Mouse (Mus musculus) kidney, adult 10 weeks (tissue): Measurements from ENCODE around the gene Lipo3. TPM values are rescaled to one million over a fixed set of nuclear protein-coding genes. Genes with fewer than 3 reads are reported as not detected.

Experiments
- polyA plus RNA-seq: library from polyadenylated mRNA; stranded (reverse); fragments of 350-450 nt; fragmentation: Illumina TruSeq; extraction: RNeasy Lipid Tissue Mini Kit (QIAGEN cat#74804); gene quantifications from one replicate; pipeline ENCODE4 v1.2.3, GENCODE M21; 2014; ENCODE audit warnings: low read depth, low replicate concordance

Lipo3 gene
- 58.8 TPM for polyA plus RNA-seq

GRCm38 (mm10) chr19:33761287-33762086 is at the start of gene Lipo3:
Gene Lipo3, minus strand, starts transcription at chr19:33761951.

GRCm38 (mm10) chr19:33787359-33787758 is 25.6 kb upstream of the Lipo3 start, which contains the start of gene Lipo1:
Gene Lipo1, minus strand, starts transcription at chr19:33787459.

GRCm38 (mm10) chr19:33751259-33751658 is 10.5 kb downstream of the Lipo3 start, which contains the start of gene Lipo2:
Gene Lipo2, minus strand, starts transcription at chr19:33751359.

GRCm38 (mm10) chr19:33625152-33625551 is 136.6 kb downstream of the Lipo3 start, which contains the start of gene Gm8978:
Gene Gm8978, minus strand, starts transcription at chr19:33625252.

GRCm38 (mm10) chr19:33517680-33518079 is 244.1 kb downstream of the Lipo3 start, which contains the start of gene Lipo4:
Gene Lipo4, minus strand, starts transcription at chr19:33517780.

Other genes starting within 250 kb of the Lipo3 start
- not detected for gene Lipo4, start 244.2 kb downstream of the Lipo3 start, polyA plus RNA-seq
- not detected for gene Gm8978, start 136.7 kb downstream of the Lipo3 start, polyA plus RNA-seq
- gene Lipo2, start 10.6 kb downstream of the Lipo3 start, polyA plus RNA-seq: 0.24 TPM
- gene Lipo1, start 25.5 kb upstream of the Lipo3 start, polyA plus RNA-seq: not detected
- not detected for gene Lipf, start 199.2 kb upstream of the Lipo3 start, polyA plus RNA-seq
- gene Lipk, start 246.3 kb upstream of the Lipo3 start, polyA plus RNA-seq: not detected